Mouse (Mus musculus): ENCODE measurements around the gene Gm28308.

GRCm38 (mm10) chr6:52137841-52138535 lies 75.2 kb downstream of the Gm28308 start:
- TF ChIP-seq POLR2A (IDR thresholded peaks at IDR 0.05; ENCODE audit: low read depth, low read length) = no peak
- no peak for TF ChIP-seq CTCF (IDR thresholded peaks at IDR 0.05; ENCODE audit: extremely low read depth, insufficient read depth, insufficient read length, insufficient replicate concordance)
